Mouse (Mus musculus) CH12F3 (cell line): Measurements from ENCODE around the gene Adam33.

Experiments used
- in situ Hi-C: fragments of 300-500 bp; cut with MboI; formaldehyde crosslinking; loops from 2 replicates; pipeline ENCODE4 v1.14.3; 2020; ENCODE audit warnings: low sequenced_read_pairs

Adam33 gene

DNA sequence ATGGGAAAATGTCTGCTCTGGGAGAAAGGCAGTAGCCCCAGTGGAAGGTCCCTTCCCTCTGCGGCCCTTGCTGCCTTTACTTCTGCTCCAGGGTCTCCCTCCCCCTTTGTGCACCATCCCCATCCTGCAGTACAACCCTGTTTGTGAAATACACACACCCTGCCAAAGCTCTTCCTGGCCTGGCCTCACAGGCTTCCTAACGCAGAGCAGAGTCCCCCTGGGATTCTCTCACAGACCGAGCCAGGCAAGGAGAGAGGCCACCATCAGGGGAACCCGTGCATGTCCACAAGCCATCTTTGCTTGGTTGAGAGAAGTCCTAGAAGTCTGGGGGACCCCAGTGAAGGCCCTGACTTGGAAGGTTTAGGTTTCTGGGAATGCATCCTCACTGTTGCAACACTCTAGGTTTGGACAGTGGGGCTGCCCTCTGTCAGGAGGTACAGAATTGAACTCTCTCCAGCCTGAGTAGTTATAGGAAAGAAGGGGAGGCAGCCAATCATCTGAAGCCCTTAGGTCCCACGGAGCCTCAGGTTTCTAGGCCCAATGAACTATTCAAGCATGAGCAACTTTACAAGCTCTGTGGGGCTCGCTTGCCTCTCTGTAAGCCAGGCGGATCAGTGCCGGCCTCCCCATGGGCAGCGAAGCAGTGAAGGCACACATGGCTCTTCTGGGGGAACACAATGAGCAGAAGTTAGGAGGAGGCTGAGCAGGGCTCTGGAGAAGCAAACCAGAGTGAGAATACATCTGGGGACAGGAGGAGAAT lies 3.7 kb downstream of the Adam33 start:
- in situ Hi-C loops: no loop called here

DNA sequence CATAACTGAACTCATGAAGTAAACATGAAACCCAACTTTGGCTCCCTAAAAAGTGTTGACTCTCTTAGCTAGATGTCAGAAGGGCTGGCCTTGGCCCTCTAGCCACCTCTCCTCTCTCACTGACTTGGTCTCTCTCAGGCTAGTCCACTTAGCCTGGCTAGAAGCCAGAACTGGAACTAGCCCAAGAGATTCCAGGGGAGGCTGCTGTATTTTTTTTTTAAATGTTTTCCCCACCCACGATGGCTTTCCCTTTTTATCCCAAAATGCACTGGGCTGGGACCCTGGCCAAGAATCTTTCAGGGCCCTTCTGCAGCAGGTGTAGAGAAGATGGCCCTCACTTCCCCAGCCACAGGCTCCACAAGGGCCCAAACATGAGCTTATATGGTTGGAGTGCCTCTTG lies 4.2 kb downstream of the Adam33 start:
- in situ Hi-C loops: no loop called here

DNA sequence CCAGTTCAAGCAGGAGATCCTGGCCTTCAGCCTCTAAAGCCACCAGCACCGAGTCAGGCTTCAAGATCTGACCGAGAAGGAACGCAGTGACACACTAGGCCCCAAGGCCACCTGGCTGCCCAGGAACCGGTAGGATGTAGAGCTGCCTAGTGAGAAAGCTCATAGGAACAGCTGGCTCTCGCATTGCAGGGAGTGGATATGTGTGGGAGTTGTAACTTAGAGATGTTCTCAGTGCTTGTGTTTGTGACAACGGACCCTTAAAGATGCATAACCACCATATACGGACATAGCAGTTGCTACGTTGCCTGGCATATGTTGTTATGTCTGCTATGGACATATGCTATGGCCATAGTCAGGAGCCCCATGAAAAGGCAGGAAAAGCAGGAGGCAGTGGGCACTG lies 4.9 kb downstream of the Adam33 start:
- in situ Hi-C loops: no loop called here

DNA sequence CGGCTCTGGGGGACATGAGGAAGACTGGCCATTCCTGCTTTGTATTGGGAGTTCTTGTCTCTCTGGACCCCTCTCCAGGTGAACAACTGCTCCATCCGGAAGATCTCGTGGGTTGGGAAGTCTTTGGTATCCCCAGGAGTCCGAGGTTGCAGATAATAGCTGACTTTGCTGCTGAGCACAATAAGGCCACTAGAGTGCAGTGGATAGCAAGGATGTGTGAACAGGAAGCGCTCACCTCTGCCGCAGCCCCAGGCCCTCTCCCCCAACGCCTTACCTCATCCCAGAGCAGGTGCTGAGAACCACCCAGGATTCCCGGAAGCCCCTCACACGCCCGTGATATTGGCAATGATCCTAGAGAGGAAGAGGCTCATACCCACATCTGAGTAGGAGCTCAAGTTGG lies 7.4 kb downstream of the Adam33 start:
- in situ Hi-C loops: no loop called here

DNA sequence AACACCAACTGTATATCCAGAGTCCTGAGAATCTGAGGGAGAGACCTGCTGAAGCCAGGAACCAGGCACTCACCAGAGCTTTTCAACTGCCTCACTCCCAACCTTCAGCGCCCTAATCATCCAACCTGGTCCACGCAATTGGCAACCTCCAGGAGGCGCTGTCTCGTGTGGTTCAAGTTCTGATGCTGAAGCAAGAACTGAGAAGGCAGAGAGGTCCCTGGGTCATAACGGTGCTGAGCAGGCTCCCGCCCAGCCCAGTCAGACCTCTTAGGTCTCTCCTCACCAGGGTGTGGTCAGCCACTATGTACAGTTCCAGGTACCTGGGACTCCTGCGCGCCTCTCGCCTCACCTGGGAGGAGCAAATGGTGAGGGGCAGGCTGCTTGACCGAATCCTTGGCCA lies 8.0 kb downstream of the Adam33 start:
- in situ Hi-C loops: no loop called here

DNA sequence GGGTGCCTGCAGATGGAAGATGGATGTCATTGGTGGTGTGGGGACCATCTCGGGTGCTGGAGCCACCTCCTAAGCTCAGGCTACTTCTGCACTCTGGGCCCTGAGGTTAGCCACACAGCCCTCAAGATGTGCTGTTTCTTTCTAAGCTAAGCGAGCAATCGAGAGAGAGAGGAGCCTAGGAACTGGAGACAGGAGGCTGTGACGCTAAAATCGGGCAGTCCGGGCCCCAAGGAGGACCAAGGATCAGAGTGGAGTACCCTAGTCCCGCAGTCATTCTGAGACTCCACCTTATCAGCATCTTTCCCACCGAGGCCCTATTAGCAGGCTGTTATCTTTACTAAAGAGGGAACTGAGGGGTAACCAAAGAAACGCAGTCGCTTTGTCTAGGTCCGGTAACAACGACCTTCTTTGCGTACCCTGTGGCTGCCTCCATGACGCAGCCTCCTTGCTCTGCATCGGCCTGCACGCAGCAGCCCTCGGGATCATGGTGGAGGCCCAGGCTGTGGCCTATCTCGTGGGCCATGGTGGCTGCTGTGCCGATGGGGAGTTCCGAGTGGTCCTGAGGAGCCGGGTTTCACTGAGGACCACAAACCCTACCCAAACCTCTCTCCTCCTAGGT lies 8.9 kb downstream of the Adam33 start:
- in situ Hi-C loops: no loop called here

DNA sequence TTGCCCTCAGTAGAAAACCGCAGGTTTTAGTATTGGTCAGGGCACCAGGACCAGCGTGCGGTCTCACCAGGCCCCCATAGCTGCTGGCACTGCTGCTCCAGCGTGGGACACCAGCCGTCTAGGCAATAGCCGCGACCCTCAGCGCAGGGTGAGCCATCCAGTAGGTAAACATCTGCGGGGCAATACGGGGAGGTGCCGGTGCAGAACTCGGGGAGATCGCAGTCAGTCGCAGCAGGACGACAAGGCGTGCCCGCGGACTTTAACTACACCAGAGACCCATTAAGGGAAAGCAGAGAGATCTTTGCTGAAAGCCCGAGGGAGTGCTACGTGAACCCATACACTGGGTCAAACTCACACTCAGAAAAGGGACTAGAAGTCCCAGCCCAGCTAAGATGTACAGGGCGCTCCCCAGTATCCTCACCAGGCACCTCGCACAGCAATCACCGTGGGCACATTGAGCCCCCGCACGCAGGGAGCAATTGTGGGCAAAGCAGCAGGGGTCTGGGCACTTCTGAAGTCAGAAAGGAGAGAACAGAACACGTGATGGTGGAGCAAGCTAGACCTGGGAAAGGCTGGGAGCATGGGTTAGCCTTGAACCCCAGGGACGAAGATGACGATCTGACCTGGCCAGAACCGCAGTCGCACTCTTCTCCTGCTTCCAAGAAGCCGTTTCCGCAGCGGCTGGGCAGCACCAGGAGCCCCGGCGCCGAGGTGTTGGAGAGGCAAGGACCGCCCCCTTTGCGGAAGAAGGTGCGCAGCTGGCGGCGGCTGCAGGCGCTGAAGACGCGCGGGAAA lies 9.6 kb downstream of the Adam33 start:
- in situ Hi-C loops: no loop called here

DNA sequence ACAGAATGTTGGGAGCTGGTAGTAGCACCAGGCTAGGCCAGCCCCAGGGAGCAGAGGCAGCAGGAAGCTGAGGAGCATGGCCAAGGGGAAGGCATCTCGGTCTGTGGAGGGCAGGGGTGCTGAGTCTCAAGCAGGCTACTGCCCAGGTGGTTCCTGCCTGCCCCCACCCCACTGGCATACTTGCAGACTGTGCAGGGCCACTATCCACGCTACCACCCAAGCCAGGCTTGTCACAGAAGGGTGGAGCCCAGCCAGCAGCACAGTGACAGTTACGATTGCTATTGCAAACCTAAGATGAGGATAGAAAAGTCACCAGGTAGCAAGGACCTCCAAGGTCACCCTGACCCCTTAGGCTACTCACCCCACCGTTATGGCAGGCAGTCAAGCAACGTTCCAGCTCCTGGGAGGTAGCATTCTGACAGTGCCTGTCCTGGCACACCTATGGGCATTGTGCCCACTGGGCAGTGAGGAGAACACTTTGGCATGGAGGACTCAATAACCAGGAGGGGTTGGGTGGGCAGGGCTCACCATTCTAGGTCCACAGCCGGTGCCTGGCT lies 10.7 kb downstream of the Adam33 start:
- in situ Hi-C loops: no loop called here

DNA sequence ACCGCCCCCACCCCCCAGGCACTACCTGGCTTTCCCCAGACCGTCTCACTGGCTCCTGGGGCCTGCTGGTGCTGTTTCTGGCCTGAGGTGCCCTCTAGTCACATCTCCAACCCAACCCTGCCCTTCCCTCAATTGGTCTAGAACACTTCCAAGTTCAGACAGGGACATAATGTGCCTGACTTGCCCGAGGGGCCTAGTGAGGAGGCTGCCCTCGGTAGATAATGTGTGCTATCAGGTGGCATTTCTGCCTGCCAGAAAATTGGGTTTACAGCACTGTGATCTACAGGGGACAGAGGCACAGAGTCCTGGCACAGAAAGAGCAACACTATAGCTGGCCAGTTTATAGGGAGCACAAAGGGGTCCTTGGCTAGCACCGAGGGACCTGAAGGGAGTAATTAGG lies 11.6 kb downstream of the Adam33 start:
- in situ Hi-C loops: no loop called here

DNA sequence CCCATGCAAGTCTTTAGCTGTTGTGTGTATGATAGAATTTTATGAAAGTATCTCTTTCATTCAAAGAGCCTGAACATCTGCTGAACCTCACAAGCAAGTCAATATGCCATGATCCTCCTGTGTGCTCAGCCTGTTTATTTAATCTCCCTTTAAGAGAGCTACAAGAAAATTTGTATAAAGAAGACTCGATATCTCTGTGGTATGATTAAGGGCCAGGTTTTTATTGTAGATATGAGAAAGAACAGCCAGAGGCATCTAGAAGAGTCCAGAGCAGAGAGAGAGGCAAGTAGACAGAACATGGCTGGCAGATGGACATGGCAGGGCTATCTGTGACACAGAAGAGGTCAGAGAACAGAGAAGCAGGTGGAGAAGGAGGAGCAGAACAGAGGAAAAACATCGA lies 17.6 kb downstream of the Adam33 start:
- in situ Hi-C loops: no loop called here

DNA sequence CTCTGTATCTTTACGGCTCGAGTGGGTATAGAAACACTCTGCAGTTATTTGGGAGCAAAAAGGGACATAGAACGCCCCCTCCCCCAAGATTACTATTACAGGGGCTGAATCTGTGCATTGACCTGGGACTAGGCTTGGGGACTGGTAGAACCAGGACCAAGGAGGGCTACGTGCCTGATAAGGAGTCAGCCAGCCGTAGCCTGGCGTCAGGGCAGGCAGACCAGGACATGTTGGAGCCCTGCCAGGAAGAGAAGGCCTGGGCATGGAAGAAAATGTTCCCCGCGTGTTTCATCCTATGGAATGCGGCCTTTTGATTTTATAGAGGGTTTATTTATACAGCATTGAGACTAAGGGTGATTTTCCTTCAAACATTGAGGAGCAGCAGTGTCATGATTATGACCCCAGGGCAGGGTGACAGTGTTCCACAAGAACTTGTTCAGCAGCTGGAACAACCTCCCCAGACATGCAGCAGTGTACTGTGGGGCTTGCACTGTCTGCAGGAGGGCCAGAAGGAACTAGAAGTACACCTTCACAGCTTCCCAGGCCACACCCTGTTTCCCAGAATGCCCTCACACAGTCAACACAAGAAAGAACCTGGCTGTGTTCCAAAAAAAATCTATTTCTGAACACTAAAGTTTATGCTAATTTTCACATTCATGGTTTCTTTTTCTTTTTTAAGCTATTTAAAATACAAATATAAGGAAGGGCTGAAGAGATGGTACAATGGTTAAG lies 18.5 kb downstream of the Adam33 start:
- in situ Hi-C loops: no loop called here

DNA sequence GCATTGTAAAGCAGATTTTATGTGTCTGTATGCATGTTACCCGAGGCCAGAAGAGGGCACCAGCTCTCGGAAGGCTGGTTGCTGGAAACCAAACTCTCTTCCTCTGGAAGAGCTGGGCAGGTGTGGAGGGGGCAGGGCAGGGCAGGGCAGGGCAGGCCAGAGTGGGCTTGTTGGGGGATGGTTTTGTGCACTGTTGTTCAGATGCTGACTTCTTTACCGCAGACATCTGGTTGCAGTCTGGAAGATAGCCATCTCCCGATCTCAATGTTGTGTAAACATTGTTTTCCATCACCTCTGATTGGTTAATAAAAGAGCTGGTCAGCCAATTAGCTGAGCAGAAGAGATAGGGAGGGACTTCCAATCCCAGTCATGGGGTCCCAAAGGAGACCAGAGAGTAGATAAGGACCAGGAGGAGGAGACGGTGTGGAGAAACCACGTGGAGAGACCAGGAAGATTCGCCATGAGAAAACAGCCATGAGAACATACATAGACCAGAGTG lies 19.2 kb downstream of the Adam33 start:
- in situ Hi-C loops: no loop called here

DNA sequence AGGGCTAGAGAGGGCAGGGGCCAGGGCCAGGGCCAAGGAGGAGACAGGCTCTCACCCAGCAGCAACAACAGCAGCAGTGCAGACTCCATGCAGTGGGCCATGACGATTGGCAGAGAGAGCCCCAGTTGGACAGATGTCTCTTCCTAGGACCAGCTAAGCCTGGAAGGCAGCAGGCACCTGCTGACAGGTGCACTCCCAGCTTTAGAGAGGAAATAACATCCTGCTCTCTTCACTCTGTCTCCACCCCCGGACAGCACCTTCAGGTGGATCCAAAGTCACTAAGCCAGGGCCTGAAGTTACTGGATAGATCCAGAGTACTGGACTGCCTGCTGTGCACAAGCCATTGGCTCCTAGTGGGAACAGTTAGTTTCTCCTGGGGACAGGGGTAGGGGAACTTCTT lies 20.6 kb downstream of the Adam33 start, which contains the start of gene Gfra4:
Gfra4 (minus strand) TSS at position 101 of the 400 bp plus-strand sequence.
- in situ Hi-C loops: no loop called here

DNA sequence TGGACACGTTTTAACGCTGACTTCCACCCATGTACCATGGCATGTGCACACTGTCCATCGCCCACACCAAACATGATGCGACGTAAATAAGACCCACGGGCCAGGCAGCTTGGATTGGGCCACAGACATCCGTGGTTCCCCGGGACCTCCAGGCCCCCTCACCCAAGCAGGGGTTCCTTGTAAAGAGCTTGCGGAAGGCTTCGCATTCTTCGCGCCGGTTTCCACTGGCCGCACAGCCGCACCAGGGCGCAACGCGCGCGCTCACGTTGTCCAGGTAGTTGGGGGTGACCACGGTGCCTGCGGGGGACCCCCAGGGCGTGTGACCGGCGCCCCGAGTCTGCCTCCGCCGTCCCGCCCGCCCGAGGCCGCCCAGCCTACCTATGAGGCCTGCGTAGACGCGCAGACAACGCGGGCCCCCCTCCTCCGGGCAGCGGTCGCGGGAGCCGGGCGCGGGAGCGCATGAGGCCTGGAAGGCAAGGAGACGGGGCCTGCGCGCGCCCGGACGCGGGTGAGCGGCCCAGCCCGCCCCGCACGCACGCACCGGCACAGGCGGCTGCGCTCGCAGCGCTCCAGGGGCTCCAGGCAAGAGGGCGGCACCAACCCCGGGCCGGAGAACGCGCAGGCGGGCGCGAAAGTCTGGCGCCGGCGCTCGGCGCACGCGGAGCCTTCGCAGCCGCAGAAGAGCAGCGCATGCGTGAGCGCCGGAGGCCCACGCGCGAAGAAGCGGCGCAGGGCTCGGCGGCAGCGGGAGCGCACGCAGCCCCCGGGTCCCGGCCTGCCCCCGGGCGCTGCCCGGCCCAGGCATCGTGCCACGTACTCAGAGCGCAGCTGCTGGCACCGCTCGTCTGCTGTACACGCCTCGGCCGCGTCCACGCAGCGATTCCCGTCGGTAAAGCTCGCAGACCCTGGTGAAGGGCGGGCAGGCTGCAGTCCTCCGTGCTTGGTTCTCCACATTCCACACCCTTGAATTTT lies 22.5 kb downstream of the Adam33 start:
- in situ Hi-C loops: no loop called here

DNA sequence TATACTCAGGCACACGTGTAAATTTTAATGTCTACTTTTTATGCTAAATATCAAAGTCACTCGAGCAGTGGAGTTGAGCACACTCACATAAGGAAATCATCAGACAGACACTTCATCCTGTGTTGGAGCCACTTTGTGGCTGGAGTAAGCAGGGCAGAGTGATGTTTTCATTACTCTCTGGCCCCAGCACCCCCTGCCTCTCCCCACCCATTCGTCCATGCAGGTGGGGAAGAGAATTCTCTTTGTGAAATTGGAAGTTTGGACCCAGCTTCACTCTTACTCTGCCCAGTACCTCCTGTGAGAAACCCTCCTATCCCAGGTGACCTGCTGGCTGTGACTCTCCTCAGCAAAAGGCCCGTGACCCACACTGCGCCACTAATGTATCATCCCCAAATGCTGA lies 24.9 kb downstream of the Adam33 start:
- in situ Hi-C loops: no loop called here

DNA sequence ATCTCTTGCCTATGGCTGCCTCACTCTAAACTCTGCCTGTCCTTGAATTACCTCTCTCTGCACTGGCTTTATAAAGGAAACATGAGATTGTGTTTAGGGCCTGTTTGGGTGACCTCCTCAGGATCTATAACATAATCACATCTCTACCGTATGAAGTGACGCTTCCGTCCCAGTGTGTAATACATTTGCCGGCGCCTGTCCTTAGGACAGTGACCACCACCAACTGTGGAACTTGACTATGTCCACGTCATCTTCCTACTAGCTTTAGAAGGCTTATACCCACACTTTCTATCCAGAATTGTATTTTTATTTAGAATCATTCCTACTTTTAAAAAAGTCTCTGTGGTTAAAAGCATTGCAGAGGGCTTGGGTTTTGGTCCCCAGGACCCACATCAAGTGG lies 25.4 kb downstream of the Adam33 start:
- in situ Hi-C loops: no loop called here

DNA sequence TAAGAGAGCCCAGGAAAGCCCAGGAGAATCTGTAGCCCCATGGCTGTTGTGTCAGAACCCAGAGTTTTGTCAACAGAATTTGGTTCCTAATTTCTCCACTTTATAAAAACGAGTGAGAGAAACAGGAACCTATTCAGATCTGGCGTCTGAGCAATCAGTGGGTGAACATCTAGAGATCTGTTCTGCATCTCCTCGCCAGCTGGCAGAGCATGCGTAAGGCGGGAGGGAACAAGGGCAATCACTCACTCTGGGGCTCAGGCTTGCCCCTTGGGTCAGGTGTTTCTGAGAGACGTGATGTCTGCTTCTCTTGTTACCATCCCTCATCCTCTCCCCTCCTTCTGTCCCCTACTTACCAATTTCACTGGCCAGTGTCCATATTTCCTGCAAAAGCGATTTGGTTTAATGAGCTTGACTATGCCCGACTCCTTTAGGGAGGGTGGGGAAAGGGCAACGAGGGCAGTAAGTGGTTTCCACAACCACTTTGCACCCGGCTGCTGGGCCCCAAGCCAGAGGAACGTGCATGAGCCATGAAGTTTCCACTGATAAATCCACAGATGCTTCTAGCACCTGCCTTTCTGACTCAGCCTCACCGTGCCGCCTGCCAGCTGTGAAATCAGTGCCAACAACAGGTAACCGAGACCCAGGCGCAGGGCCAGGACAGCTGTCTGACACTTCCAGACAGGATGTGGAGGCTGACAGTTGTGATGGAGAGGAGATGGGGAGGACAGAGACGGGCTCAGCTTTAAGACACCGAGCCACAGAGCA lies 26.2 kb downstream of the Adam33 start:
- in situ Hi-C loops: no loop called here

DNA sequence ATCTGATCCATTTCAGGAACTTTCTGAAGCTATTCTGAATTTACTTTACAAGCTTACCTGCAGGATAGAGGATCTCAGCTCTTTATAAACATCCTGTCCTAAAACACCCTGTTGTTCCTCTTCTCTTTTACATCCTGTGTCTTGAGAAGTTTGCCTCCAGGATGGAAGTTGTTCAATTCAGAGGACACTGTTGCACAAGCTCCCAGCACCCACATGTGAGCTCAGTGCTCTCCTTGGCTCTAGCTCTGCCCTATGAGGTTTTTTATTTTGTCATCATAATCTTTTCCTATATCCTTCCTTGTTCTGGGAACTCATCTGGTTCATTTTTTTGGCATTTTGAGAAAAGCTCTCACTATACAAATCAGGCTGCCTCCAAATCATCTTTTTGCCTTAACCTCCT lies 26.9 kb downstream of the Adam33 start:
- in situ Hi-C loops: no loop called here

DNA sequence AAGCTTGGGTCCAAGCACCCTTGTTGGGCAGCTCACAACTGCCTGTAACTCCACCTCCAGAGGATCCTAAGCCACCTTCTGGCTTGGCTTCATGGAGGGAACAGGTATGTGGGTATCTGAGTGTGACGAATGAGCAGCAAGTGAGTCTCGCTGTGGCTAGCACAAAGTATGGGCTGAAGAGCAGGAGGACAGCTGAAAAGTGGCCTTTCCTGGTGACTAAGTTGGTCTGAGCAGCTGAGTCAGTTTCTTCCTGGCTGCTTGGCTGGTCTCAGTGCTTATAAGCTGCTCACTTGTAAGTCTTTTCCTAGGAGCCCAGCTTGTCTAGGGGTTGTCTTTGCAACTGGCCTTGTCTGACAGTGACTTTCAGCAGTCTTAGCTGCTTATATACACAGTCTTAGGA lies 27.3 kb downstream of the Adam33 start:
- in situ Hi-C loops: no loop called here
